Mouse (Mus musculus): ENCODE data around the gene Cryba1. TPM values are rescaled to one million over a fixed set of nuclear protein-coding genes. Genes with fewer than 3 reads are reported as not detected.

Gene Cryba1
- total RNA-seq, 2 experiments from 2014 or later = not detected

DNA sequence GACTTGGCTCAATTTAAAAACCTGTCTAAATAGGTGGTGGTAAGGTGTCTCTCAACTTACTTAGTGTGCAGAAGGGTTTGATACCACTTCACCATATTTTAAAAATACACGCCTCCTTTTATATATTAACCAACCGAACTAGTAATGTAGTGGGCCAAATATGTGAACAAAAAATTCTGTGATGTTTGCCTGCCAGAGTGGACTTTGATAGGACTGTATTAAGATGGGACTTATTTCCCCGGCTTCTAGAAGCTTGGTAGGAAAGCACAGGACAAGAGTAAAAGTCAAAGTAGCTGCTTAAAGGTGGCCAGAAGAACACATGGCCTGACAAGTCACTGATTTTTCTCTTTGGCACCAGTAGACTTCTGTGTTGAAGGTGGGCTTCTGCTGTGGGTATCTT, 11.3 kb downstream of the Cryba1 start:
- DNase-seq = no peak

DNA sequence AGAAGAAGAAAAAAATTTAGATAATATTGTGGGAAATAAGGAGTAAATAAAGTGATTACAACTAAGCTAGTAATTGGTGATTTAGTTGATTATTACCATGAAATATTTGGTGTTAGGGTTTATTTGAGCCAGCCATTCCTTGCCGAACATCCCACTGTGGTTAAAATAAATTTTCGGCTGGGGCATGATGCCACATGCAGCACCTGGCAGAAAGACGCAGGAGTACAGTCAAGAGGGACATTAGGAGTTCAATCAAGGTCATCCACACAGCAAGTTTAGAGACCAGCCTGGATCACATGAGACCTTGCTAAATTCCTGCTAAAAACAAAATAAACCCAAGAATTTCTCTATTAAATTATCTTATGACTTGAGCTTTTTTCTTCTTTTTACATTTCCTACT, 16.0 kb downstream of the Cryba1 start:
- DNase-seq = no peak

DNA sequence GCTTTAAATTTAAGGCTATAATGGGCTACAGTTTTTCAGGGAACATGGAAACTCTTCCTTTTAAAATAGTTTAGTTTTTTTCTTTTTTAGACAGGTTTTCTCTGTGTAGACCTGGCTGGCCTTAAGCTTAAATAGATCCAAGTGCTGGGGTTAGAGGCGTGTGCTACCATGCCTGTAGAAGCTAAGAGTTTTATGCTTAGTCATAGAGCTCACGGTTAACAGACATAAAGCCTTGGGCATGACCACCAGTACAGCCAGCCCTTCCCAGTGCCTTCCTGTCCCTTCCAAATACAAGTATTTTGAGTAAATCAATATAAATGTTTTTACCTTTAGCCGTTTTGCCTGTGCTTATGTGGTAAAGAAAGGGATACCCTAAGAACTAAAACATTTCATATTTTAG, 19.2 kb downstream of the Cryba1 start:
- no peak for DNase-seq

DNA sequence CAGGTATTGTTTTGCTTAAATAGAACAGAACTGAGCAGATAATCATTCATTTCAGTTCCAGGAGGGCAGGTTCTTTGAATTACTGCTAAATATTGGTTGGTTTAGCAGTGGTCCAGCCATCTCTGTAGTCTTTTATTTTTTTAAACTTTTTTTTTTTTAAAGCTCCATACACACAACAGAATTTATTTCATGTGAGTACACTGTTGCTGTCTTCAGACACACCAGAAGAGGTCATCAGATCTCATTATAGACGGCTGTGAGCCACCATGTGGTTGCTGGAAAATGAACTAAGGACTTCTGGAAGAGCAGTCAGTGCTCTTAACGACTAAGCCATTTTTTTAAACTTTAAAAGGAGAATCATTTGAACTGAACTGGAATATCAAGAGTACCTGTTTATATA, 27.9 kb downstream of the Cryba1 start:
- no peak for DNase-seq

DNA sequence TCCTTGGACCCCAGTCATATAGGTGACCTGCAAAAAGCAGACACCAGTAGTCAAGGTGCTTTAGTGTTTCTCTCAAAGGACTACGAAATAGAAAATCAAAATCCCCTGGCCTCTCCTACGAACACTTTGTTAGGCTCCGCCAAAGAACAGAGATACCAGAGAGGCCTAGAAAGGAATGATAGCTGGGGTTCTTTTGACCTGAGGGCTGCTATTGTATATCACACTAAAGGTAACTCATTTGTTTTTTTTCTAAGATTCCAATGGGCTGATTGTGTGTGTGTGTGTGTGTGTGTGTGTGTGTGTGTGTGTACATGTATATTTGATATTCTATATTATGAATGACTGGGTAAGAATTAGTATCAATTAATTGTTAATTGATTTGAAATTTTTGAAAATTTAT, 32.1 kb downstream of the Cryba1 start:
- no peak for DNase-seq

DNA sequence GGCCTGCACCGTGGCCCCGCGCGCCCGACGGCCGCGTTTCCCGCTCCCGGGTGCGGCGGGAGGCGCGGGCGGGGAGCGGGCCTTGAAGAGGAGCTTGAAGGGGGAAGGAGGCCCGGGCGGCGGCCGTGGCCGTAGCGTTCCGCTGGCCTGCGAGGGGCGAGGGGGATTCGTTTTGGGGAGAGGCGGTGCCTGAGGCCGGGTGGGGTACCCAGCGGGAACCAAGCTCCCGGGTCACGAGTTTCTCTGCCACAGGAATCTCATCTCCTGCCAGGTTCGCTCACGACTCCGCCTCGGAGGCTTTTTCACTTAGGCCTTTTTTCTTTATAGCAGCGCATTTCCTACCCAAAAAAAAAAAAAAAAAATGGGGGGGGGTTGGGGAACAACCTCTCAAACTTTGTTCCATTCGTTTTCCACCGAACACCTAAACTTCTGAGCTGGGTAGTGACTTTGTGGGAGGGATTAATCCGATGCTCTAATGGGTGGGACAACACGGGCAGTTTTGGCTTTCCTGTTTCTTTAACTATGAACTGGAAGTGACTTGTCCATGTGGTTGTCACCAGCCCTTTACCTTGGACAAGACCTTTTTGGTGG, 37.4 kb downstream of the Cryba1 start:
- DNase-seq = peak; percentile 52

DNA sequence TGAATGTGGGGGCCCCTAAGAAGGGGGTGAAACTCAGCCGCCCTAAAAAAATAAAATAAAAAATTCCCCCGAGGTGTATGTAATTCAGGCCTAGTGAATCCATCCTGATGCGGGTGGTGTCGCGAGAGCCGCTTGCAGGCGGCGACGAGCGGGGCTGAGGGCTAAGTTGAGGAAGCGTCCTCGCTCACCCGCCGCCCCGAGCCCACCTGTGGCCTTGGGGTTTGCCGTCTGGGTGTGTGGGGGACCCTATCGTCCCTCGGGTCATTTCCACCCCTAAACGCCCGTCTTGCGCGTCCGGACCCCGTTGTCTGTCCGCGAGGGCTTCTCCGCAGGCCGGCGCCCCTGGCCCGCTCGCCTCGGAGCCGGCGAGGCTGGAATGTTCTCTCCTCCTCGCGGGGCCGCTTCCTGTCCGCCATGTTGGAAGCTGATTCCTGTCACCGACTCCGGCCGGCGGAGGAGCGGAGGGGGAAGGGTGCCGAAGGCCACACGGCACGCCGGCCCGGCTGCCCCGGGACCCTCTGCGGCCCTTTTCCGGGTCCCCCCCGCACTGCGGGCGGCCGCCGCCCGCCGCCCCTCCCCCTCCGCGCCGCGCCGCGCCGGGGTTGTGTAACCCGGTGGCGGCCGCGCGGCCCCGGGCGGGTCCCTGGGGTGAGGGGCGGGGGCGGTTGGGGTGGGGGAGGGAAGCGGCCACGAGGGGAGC, 38.1 kb downstream of the Cryba1 start:
- DNase-seq = peak; percentile 67

DNA sequence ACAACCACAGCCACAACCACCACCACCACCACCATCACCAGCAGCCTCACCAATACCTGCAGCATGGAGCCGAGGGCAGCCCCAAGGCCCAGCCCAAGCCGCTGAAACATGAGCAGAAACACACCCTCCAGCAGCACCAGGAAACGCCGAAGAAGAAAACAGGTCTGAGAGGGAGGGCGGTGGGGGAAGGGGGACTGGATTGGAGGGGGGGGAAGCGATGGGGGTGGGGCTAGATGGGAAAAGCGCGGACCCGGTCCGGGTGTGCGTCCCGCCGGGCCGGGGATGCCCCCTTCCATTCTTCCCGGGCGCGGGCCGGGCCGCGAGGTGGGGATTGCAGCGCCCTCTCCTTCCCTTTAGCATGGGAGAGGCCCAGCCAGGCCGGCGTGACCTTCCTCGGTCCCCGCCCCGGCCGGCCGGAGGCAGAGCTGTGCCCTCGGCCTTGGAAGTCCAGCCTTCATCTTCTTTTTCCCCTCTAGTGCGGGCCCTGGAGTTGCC, 38.7 kb downstream of the Cryba1 start:
- DNase-seq = peak; percentile 52

DNA sequence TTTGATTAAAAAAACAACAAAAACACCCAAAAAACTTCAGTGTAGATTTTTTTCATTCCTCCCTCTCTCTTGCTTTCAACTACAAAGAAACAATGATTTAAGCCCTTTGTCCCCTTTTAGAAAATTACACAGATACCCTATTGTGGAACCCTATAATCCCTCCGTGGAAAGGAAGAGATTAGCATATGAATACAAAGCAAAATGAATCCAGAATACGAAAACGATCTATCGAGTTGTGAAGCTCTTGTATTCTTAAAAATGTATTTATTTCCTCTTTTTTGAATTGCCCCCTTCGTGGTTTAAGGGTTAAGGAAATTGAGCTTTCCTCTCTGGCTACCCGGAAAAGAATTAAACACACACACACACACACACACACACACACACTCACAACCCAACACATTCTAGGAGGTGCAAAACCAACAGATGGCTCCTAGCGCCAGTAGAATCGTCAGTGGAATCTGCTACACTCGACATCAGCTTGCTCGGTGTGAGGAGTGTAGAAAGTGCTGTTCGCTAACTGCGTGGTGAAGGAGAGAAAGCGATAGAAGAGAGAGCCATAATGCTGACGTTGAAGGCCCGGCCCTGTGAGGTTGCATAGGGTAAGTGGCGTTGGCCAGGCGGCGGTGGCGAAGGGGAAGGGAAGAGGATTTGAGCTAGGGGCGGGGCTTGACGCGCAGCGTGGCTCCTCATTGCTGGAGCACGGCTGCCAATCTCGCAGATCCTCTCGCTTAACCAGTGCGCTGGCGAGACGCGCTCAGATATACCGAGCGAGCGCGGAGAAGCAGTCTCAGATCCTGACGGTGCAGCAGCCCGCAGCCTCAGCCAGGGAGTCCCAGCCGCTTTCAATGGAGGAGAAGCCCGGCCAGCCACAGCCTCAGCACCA, 39.5 kb downstream of the Cryba1 start, which contains the start of gene Nufip2:
Gene Nufip2, plus strand, starts transcription at position 773 of the 883 bp plus-strand sequence.
- DNase-seq = peak; percentile 99

DNA sequence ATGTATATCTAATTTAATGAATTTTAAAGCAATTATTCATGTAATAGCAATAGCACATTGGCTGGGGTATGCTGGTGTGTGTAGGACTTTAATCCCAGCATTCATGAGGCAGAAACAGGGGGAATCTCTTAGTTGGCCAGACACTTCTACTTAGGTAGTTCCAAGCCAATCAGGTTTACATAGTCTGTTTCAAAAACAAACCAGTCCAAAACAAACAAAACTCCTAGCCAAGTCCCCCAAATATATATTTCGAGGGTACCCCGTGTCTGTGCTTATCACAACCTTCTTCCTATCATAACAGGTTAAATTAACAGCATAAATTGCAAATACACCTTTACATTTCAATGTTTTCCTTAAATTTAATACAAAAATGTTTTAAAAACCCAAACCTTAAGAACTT, 40.2 kb downstream of the Cryba1 start:
- DNase-seq = no peak

DNA sequence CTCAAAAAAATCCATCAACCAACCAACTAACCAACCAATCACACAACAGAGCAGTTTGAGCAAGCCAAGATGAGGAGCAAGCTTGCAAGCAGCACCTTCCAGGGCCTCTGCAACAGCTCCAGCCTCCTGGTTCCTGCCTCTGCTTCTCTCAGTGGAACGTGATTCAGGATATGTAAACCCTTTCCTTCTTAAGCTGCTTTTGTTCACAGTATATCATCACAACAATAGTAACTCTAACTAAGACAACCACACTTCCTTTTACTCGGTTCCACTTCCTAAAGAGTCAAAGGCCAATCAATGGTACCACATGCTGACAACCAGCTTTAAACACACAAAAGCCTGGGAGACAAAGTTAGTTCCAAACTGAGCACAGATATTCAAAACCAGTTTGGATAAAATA, 45.1 kb downstream of the Cryba1 start:
- no peak for DNase-seq

DNA sequence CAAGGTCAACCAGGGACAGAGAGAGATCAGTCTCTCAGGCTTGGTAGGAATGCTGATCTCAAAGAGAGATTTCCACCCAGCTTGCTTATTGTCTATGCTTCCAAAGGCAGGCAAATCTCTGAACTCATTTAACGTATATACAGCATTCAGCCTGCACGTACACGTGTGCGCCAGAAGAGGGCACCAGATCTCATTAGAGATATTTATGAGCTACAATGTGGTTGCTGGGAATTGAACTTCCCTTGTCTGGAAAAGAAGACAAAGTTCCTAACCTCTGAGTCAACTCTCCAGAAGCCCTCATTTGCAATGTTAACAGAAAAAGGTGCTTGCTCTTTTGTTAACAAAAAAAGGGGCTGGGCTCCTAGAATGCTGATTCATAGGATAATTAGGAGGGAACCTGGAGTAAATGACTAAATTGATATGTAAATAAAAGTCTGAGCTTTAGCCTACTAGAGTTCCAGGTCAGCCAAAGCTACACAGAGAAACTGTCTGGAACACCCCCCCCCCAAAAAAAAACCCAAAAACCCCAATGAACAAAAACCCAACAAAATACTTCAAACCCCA, 51.6 kb downstream of the Cryba1 start:
- DNase-seq = no peak

DNA sequence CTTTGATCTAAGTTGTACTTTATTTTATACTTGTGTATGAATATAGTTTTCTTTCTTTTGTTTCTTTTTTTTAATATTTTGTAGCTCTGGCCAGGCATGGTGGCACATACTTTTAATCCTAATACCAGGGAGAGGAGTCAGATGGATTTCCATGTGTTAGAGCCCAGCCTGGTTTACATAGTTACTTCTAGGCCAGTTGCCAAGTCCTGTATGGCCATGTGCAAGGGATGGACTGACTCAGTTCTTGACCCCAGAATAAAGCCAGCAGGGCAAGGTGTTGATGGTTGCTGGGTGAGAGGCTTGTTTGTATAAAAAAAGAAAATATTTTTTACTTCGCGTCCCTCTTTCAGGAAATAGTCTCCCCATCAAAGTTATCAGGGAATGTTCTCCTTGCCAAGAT, 52.3 kb downstream of the Cryba1 start:
- DNase-seq = no peak

Other genes with a start within 250 kb of the Cryba1 start
- 1 to 10 TPM; 7.4 to 7.8 TPM for gene Ankrd13b, start 235.6 kb downstream of the Cryba1 start, total RNA-seq (2021)
- 10 to 100 TPM; 24.1 to 24.6 TPM for gene Git1, start 231.7 kb downstream of the Cryba1 start, total RNA-seq (2021)
- gene Abhd15, start 210.2 kb downstream of the Cryba1 start, total RNA-seq (2021) = 1 to 10 TPM in 1 of 2 experiments, under 1 TPM in 1; 0.26 to 2.1 TPM
- gene Trp53i13, start 209.3 kb downstream of the Cryba1 start, total RNA-seq (2021) = 1 to 10 TPM; 3.6 to 3.7 TPM
- gene Gm10392, start 206.1 kb downstream of the Cryba1 start, total RNA-seq (2021) = not detected
- gene Taok1, start 117.5 kb downstream of the Cryba1 start, total RNA-seq (2021) = 10 to 100 TPM; 35.5 to 36.1 TPM
- 10 to 100 TPM; 34.7 to 37.3 TPM for gene Nufip2, start 39.1 kb downstream of the Cryba1 start, total RNA-seq (2021)
- gene Myo18a, start 38.0 kb upstream of the Cryba1 start, total RNA-seq (2021) = 100 to 1,000 TPM; 329 to 377 TPM
- not detected for gene Gm10277, start 62.5 kb upstream of the Cryba1 start, total RNA-seq (2021)
- gene Pipox, start 168.8 kb upstream of the Cryba1 start, total RNA-seq (2021) = under 1 TPM in 1 of 2 experiments, not detected in 1; 0.16 TPM
- gene Sez6, start 205.5 kb upstream of the Cryba1 start, total RNA-seq (2021) = under 1 TPM in 1 of 2 experiments, not detected in 1; 0.16 TPM

Data from gastrocnemius, postnatal 25 days (tissue).